Mouse (Mus musculus): ENCODE measurements at regions not wholly inside any gene's neighbourhood (a gene's known extent, or its start where the extent isn't known, plus 50 kb on each side); places are given as distances from the start of the nearest gene placed in this dataset.

GRCm38 (mm10) chr10:91888537-91888936, 707.4 kb upstream of the Tmpo start:
- DNase-seq (ENCODE audit: low spot score): no peak

DNA sequence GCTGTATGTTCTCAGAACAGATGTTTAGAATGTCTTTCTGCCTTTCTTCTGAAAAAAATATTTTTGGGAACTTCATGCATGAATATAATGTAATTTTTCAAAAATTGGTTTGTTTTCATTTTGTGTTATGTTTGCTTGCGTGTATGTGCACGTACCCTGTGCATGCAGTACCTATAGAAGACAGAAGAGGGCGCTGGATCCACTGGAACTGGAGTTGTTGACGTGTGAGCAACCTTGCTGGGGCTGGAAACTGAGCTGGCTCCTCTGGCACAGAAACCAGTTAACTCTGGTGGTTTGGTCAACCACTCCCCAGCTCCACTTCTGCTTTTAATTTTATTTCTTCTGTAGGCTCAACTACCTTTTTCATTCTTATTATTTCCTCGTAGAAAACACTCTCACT, 702.0 kb upstream of the Tmpo start:
- DNase-seq (ENCODE audit: low spot score): no peak

- DNase-seq (ENCODE audit: low spot score): no peak
These were observed 701.4 kb upstream of the Tmpo start for GRCm38 (mm10) chr10:91882481-91882880.

DNA sequence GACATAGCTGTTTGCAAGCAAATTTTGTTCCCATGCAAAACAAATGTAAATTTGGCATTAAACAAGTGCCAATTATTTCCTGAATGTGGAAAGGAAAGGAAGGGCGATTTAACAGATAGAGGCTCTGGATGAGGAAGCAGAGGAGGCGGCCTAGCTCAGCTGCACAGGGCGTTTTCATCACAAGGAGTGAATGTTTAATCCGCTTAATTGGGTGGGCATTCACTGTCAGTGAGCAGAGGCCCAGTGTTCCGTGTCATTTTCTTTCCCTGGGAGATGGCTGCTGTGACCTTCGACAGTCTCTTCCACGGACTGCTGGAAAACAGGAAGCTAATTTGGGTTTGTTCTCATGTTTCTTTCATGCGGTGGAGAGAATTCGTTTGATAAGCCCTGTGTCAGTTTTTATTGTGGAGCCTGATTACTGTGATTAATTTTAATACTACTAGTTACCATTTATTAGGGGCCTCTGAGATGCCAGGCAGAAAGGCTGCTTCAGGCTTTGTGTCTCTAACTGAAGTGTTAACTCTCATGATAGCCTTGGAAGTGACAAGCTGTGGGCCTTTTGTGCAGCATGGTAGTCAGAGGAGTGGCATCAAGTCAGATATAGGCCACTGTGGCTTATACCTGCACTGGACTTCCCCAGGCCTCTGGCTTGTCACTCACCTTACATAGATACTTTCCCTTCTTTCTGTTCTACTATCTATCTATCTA, 700.6 kb upstream of the Tmpo start:
- no peak for DNase-seq (ENCODE audit: low spot score)

- DNase-seq (ENCODE audit: low spot score): no peak
These were observed 694.3 kb upstream of the Tmpo start for GRCm38 (mm10) chr10:91875450-91875849.

- DNase-seq (ENCODE audit: low spot score): no peak
These were observed 690.1 kb upstream of the Tmpo start for GRCm38 (mm10) chr10:91871244-91871643.

- no peak for DNase-seq (ENCODE audit: low spot score)
These were observed 677.8 kb upstream of the Tmpo start for GRCm38 (mm10) chr10:91858711-91859595.

DNA sequence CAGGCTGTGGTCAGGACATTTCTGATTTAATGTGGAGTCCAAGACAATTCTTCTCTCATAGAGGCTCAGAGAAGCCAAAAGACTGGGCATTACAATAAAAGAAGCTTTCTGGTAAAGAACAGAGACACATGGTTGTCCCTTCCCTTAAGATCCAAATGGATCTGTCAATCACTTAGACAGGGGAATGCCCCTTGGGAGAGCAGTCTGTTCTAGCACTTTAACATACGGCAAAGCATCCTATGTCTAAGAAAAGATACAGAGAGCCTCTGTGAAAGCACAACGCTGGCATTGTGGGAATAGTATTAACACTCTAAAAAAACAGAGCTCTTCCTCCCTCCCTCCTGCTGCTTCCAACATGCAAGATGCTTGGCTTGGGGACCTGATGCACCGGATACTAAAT, 646.0 kb upstream of the Tmpo start:
- DNase-seq (ENCODE audit: low spot score): no peak

DNA sequence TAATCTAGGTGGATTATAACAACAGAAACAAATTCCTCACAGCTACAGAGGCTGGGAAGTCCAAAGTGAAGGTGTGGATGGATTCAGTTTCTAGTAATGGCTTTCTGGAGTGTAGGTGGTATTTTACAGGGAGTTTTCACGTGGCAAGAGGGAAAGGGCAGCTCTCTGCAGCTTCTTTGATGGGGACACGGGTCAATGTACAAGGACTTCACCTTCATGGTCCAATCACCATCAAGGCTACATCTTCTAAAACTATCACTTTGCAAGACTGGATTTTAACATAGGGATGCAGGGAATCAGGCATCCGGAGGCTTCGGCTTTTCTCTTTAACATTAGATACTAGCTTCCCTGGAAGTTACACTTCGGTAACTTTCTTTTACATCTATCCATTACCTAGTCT, 642.4 kb upstream of the Tmpo start:
- no peak for DNase-seq (ENCODE audit: low spot score)

GRCm38 (mm10) chr10:91804870-91805269, 623.8 kb upstream of the Tmpo start:
- DNase-seq (ENCODE audit: low spot score): no peak
